Mouse (Mus musculus): ENCODE measurements around the gene Epb41l1.

DNA sequence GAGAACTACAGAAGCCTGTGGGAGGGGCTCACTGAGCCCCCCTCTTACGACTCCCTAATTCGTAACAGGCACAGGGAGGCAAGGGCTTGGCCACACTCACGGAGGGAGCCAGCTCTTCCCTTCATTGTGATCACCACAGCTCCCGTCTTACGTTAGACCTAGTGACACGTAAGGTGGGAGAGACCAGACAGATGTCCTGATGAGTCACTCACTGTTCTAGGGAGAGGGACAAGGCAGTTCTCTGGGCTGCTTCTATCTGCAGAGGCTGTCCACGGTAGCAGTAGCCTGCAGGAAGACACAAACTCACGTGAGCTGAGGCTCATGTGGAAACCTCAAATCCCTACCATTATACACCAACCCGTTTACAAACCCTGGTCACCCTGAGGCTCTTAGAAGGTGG, 73.8 kb downstream of the Epb41l1 start:
- TF ChIP-seq POLR2A (IDR thresholded peaks at IDR 0.05; ENCODE audit: borderline replicate concordance, extremely low read depth, insufficient read depth, insufficient read length, poor library complexity, severe bottlenecking): no peak
- no peak for TF ChIP-seq CTCF (IDR thresholded peaks at IDR 0.05; ENCODE audit: borderline replicate concordance, extremely low read depth, insufficient read depth, insufficient read length)

All from brain, embryonic 14.5 days (tissue).